Mouse (Mus musculus): ENCODE measurements around the gene Pex5l. TPM values are rescaled to one million over a fixed set of nuclear protein-coding genes. Genes with fewer than 3 reads are reported as not detected.

Gene Pex5l
- total RNA-seq (2012; rRNA removed) (0.04 and 0.08 TPM in 2 replicates), total RNA-seq (2014; rRNA removed) (0.44 and 0.69 TPM in 2 replicates), polyA plus RNA-seq (2012; ENCODE audit: insufficient read length, low read depth) (0.35 and 0.44 TPM in 2 replicates)

- Histone ChIP-seq H3K4me1 (ENCODE audit: control insufficient read depth in 1 of 2, insufficient read depth in 2 of 2) (no peaks in the 10 kb centered on the region), H3K4me2 (ENCODE audit: insufficient read depth, low read depth, poor library complexity, severe bottlenecking) (no peak within 1 kb of the TSS), H3K9me3 (replicated peaks; ENCODE audit: low read length) (peaks cover 4% of the 10 kb centered on the region), H3K27ac (ENCODE audit: insufficient read depth, low read depth) (no peak within 1 kb of the TSS), H3K36me3 (replicated peaks in 1 of 2; ENCODE audit: control insufficient read depth in 1 of 2, insufficient read depth in 1 of 2, low read length in 1 of 2) (no peaks in the 10 kb centered on the region), H3K4me3 (replicated peaks in 1 of 3; ENCODE audit: low read depth in 2 of 3, low read length in 2 of 3, poor library complexity in 1 of 3) (no peak within 1 kb of the TSS), H3K27me3 (replicated peaks) (no peaks in the 10 kb centered on the region), H3K79me2 (replicated peaks; ENCODE audit: control insufficient read depth, extremely low read depth, insufficient read depth, poor library complexity, severe bottlenecking) (no peaks in the 10 kb centered on the region), H3K9ac (ENCODE audit: insufficient read depth, low read depth) (no peak within 1 kb of the TSS)
- TF ChIP-seq KAT2A (IDR thresholded peaks at IDR 0.05; ENCODE audit: insufficient replicate concordance, low read length) (no peak), USF2 (conservative IDR thresholded peaks at IDR 0.05; ENCODE audit: low read depth, low read length) (no peak), SIN3A (IDR thresholded peaks at IDR 0.05; ENCODE audit: low read length) (no peak), HCFC1 (IDR thresholded peaks at IDR 0.05; ENCODE audit: low read depth, low read length) (no peak), IRF4 (IDR thresholded peaks at IDR 0.05; ENCODE audit: low read depth, low read length) (no peak), MAFK (IDR thresholded peaks at IDR 0.05; ENCODE audit: insufficient replicate concordance, low read length) (no peak), ELF1 (IDR thresholded peaks at IDR 0.05; ENCODE audit: low read depth, low read length) (no peak), CHD2 (IDR thresholded peaks at IDR 0.05; ENCODE audit: low read length) (no peak), MXI1 (IDR thresholded peaks at IDR 0.05; ENCODE audit: low read depth, low read length) (no peak), POLR2A (IDR thresholded peaks at IDR 0.05; ENCODE audit: low read depth, low read length) (no peak), CTCF (conservative IDR thresholded peaks at IDR 0.05 in 1 of 2, IDR thresholded peaks at IDR 0.05 in 1 of 2; ENCODE audit: low read depth in 2 of 2, low read length in 2 of 2) (no peak), SMC3 (IDR thresholded peaks at IDR 0.05; ENCODE audit: low read depth, low read length) (no peak), ETS1 (conservative IDR thresholded peaks at IDR 0.05; ENCODE audit: low read depth, low read length) (no peak), ZKSCAN1 (IDR thresholded peaks at IDR 0.05; ENCODE audit: borderline replicate concordance, low read depth, low read length) (no peak), JUND (conservative IDR thresholded peaks at IDR 0.05; ENCODE audit: low read depth, low read length) (no peak)
- in situ Hi-C loops (cut with MboI; ENCODE audit: low pct_ligation_motif_present, low pct_unique_long_range_greater_than_20kb, low sequenced_read_pairs) = no loop called here
- DNase-seq (ENCODE audit: extremely low read depth) = no peak
- dilution Hi-C loops (cut with MboI; ENCODE audit: extremely low pct_ligation_motif_present, extremely low pct_unique_long_range_greater_than_20kb, low sequenced_read_pairs) = no loop called here
Observed at GRCm38 (mm10) chr3:33142901-33143461, at the start of gene Pex5l. Pex5l (minus strand) TSS chr3:33143247.

DNA sequence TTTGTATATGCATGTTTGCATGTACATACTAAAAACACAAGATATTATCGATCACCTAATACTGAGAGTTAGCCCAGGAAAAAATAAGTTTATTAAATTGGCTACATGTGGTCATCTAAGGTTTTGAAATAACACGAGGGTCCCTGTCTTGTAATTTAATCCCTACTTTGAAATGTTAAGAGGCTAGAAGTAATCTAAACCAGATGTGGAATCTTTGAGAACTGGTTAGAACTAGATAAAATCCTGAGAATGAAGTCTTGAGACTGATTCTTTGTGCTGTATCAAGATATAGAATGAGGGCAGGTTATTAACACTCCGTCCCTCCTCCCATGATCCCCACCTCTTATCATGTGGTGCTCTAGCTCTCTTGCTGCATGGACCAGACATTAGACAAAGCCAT lies 22.1 kb upstream of the Pex5l start:
- Histone ChIP-seq H3K9me3 (replicated peaks; ENCODE audit: low read length) (no peaks in the 10 kb centered on the region), H3K4me1 (ENCODE audit: control insufficient read depth in 1 of 2, insufficient read depth in 2 of 2) (peaks cover 0 to 9% of the 10 kb centered on the region in 2 experiments; a peak in 2 of 4 replicates), H3K79me2 (replicated peaks; ENCODE audit: control insufficient read depth, extremely low read depth, insufficient read depth, poor library complexity, severe bottlenecking) (no peaks in the 10 kb centered on the region), H3K4me2 (ENCODE audit: insufficient read depth, low read depth, poor library complexity, severe bottlenecking) (no peak overlapping the region), H3K27me3 (replicated peaks) (no peaks in the 10 kb centered on the region), H3K27ac (ENCODE audit: insufficient read depth, low read depth) (no peak overlapping the region), H3K4me3 (replicated peaks in 1 of 3; ENCODE audit: low read depth in 2 of 3, low read length in 2 of 3, poor library complexity in 1 of 3) (no peak overlapping the region), H3K36me3 (replicated peaks in 1 of 2; ENCODE audit: control insufficient read depth in 1 of 2, insufficient read depth in 1 of 2, low read length in 1 of 2) (no peaks in the 10 kb centered on the region), H3K9ac (ENCODE audit: insufficient read depth, low read depth) (no peak overlapping the region)
- DNase-seq (ENCODE audit: extremely low read depth) = no peak
- TF ChIP-seq RCOR1 (conservative IDR thresholded peaks at IDR 0.05; ENCODE audit: low read depth, low read length) = no peak
- TF ChIP-seq POLR2AphosphoS2 (IDR thresholded peaks at IDR 0.05; ENCODE audit: low read depth, low read length) = no peak
- no peak for TF ChIP-seq ZMIZ1 (IDR thresholded peaks at IDR 0.05; ENCODE audit: low read depth, low read length)
- no peak for TF ChIP-seq ZKSCAN1 (IDR thresholded peaks at IDR 0.05; ENCODE audit: borderline replicate concordance, low read depth, low read length)
- no peak for TF ChIP-seq ZNF384 (IDR thresholded peaks at IDR 0.05; ENCODE audit: low read depth, low read length)
- no peak for TF ChIP-seq NELFE (IDR thresholded peaks at IDR 0.05; ENCODE audit: low read depth, low read length)
- TF ChIP-seq BHLHE40 (IDR thresholded peaks at IDR 0.05; ENCODE audit: low read depth, low read length) = no peak
- TF ChIP-seq SIN3A (IDR thresholded peaks at IDR 0.05; ENCODE audit: low read length) = no peak
- TF ChIP-seq SMC3 (IDR thresholded peaks at IDR 0.05; ENCODE audit: low read depth, low read length) = no peak
- TF ChIP-seq TCF12 (IDR thresholded peaks at IDR 0.05; ENCODE audit: low read depth, low read length) = no peak
- no peak for TF ChIP-seq USF1 (IDR thresholded peaks at IDR 0.05; ENCODE audit: low read depth, low read length)
- no peak for TF ChIP-seq POLR2A (IDR thresholded peaks at IDR 0.05; ENCODE audit: low read depth, low read length)
- TF ChIP-seq ELF1 (IDR thresholded peaks at IDR 0.05; ENCODE audit: low read depth, low read length) = no peak
- in situ Hi-C loops (cut with MboI; ENCODE audit: low pct_ligation_motif_present, low pct_unique_long_range_greater_than_20kb, low sequenced_read_pairs) = no loop called here
- dilution Hi-C loops (cut with MboI; ENCODE audit: extremely low pct_ligation_motif_present, extremely low pct_unique_long_range_greater_than_20kb, low sequenced_read_pairs) = no loop called here

All from CH12.LX (cell line).